Mouse (Mus musculus) monocyte, adult 59 days (primary cell): ENCODE data around the gene Stab1. TPM values are rescaled to one million over a fixed set of nuclear protein-coding genes. Genes with fewer than 3 reads are reported as not detected.

Source experiments
- total RNA-seq, 2 experiments: library from RNA; stranded (reverse); gene quantifications; one replicate each; pipeline ENCODE4 v1.2.4; 2023

The Stab1 gene
- total RNA-seq: 1 to 10 TPM; 3.8 to 6.0 TPM

DNA sequence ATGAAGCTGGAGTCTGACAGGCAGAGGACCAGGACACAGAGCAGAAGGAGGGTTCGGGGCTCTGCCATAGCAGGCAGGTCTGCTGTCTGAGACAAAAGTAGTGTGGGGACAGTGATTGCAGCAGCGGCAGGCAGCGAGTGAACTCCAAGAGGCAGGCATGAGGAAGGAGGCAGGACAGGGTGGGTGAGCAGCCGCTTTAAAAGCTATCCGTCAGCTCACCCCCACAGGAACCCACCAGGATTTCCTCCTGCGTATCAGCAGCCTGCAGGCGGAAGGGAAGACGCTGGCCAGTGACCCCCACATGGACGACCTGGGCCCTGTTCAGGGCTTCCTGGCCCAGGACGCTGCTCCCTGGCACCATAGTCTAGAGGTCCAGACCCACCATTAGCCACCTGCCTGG is at the start of gene Stab1:
Stab1 (minus strand) TSS at position 217 of the 400 bp plus-strand sequence.

DNA sequence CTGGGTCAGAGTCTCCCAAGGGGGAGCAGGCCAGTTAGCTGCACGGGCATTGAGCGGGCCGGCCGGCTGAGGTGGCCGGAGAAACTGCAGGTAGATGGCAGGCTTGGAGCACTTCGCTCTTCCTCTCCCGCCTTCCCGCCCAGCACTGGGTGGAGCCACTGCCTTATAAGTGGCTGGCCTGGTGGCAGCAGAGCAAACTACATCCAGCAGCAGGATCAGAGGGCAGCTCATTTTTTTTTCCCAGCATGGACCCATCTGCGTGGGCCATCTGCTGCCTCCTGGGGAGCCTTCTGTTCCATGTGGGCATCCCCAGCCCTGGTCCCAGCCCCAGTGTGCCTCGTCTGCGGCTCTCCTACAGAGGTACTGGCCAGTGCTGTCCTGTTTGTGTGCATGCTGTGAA is 49.2 kb upstream of the Stab1 start, which contains the start of gene Sema3g:
Sema3g (plus strand) TSS at position 195 of the 400 bp plus-strand sequence.

GRCm38 (mm10) chr14:31216846-31217245 is 48.4 kb upstream of the Stab1 start, which contains the start of gene Nisch:
Gene Nisch (minus strand): TSS chr14:31216946.

GRCm38 (mm10) chr14:31208084-31208483 is 39.6 kb upstream of the Stab1 start, which contains the start of gene Tnnc1:
Gene Tnnc1 (plus strand): TSS chr14:31208312.

GRCm38 (mm10) chr14:31130236-31131220 is 37.9 kb downstream of the Stab1 start, which contains the start of gene Nt5dc2:
Gene Nt5dc2 (plus strand): TSS chr14:31131053.

GRCm38 (mm10) chr14:31128826-31129219 is 39.6 kb downstream of the Stab1 start, which contains the start of gene Smim4:
Gene Smim4 (minus strand): TSS chr14:31128956.

Other genes with a start within 250 kb of the Stab1 start
- not detected for gene Itih3, start 244.9 kb downstream of the Stab1 start, total RNA-seq
- not detected for gene Itih1, start 225.4 kb downstream of the Stab1 start, total RNA-seq
- gene Nek4, start 217.3 kb downstream of the Stab1 start, total RNA-seq: 1 to 10 TPM; 6.9 to 7.4 TPM
- 10 to 100 TPM; 25.2 to 28.1 TPM for gene Glt8d1, start 167.2 kb downstream of the Stab1 start, total RNA-seq
- gene Spcs1, start 167.0 kb downstream of the Stab1 start, total RNA-seq: 100 to 1,000 TPM; 100 to 102 TPM
- 10 to 100 TPM; 58.5 to 59.8 TPM for gene Pbrm1, start 149.5 kb downstream of the Stab1 start, total RNA-seq
- 100 to 1,000 TPM; 136 to 157 TPM for gene Gnl3, start 149.5 kb downstream of the Stab1 start, total RNA-seq
- gene Smim4, start 39.7 kb downstream of the Stab1 start, total RNA-seq: 10 to 100 TPM; 30.5 to 39.4 TPM
- 1 to 10 TPM; 3.0 to 5.5 TPM for gene Nt5dc2, start 37.6 kb downstream of the Stab1 start, total RNA-seq
- gene Tnnc1, start 39.7 kb upstream of the Stab1 start, total RNA-seq: not detected
- 100 to 1,000 TPM; 224 to 226 TPM for gene Nisch, start 48.3 kb upstream of the Stab1 start, total RNA-seq
- not detected for gene Sema3g, start 49.2 kb upstream of the Stab1 start, total RNA-seq
- gene Phf7, start 82.7 kb upstream of the Stab1 start, total RNA-seq: 10 to 100 TPM; 10.6 TPM
- gene Bap1, start 82.8 kb upstream of the Stab1 start, total RNA-seq: 10 to 100 TPM; 66.7 to 72.4 TPM
- not detected for gene Dnah1, start 155.3 kb upstream of the Stab1 start, total RNA-seq
- gene Capn7, start 168.0 kb upstream of the Stab1 start, total RNA-seq: 10 to 100 TPM; 33.2 to 37.9 TPM